In the genomic region with DNA sequence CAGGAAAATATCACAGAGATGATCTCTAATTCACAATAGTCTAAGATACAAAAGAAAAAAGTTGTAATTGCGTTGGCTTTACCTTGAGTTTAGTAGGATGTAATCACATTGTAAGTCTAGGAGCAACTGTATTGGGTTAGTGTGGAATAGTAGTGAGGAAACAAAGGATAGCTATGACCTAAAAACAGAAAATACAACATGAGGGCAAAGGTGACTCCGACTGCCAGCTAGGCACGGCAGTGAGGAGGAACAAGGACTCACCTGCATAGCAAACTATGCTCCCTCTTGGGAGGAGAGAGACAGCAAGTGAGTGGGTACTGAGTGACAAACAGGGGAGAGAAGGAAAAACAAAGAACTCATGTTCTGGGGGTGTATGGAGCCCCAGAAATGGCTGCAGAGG, we compare ENCODE assay signal across 25 mouse cellular contexts.
"Had no signal": no experiment of that assay in that cellular context is flagged by ENCODE, and none has a peak within 500 bp of the region (broad histone marks: within the 10 kb centered on the region; RNA-seq: fewer than 3 reads in every experiment).

No protein-coding gene starts in this region.

- H3K4me3 ChIP-seq: gastrocnemius, adult 2 months; heart, embryonic 10.5 days; heart, embryonic 12.5 days; hindbrain, embryonic 10.5 days; hindbrain, embryonic 12.5 days; kidney, embryonic 15.5 days; limb, embryonic 12.5 days; liver, embryonic 13.5 days had no signal

- H3K27me3 ChIP-seq: heart, embryonic 12.5 days; hindbrain, embryonic 12.5 days; kidney, embryonic 15.5 days; limb, embryonic 12.5 days; liver, embryonic 13.5 days had no signal

- H3K4me1 ChIP-seq: hindbrain, embryonic 12.5 days had no signal

- H3K36me3 ChIP-seq: heart, embryonic 10.5 days; heart, embryonic 12.5 days; hindbrain, embryonic 12.5 days; kidney, embryonic 15.5 days; liver, embryonic 13.5 days had no signal

- H3K9ac ChIP-seq: heart, embryonic 12.5 days; hindbrain, embryonic 12.5 days; hindbrain, embryonic 14.5 days; kidney, embryonic 15.5 days; limb, embryonic 12.5 days; liver, embryonic 13.5 days had no signal

- DNase-seq: gastrocnemius, adult 2 months; gastrocnemius, postnatal 10 days; gastrocnemius, postnatal 25 days; heart, adult 18-20 months; heart, postnatal 10 days; heart, postnatal 4 days; kidney, adult 11 months; kidney, adult 2 months; kidney, adult 9 months; kidney, postnatal 14 days; kidney, postnatal 36 days; layer of hippocampus, adult 9-11 months; layer of hippocampus, postnatal 36 days; left cerebral cortex, postnatal 4 days; liver, embryonic 13.5 days had no signal

- H3K9me3 ChIP-seq: heart, embryonic 10.5 days; heart, embryonic 12.5 days; hindbrain, embryonic 10.5 days; hindbrain, embryonic 12.5 days; kidney, embryonic 15.5 days; limb, embryonic 12.5 days; liver, embryonic 13.5 days had no signal

- ATAC-seq: hindbrain, embryonic 16.5 days; inflammation-experienced regulatory T-cells, adult 6 months had no signal

- H3K27ac ChIP-seq: gastrocnemius, adult 2 months; heart, embryonic 10.5 days; hindbrain, embryonic 10.5 days; hindbrain, embryonic 12.5 days; hindbrain, embryonic 14.5 days; kidney, embryonic 15.5 days; kidney, postnatal 0 days; liver, embryonic 13.5 days had no signal

- H3K4me2 ChIP-seq: heart, embryonic 12.5 days; hindbrain, embryonic 12.5 days; hindbrain, embryonic 14.5 days; kidney, embryonic 15.5 days; limb, embryonic 12.5 days; liver, embryonic 13.5 days had no signal
